Mouse (Mus musculus) mature B cell (primary cell): ENCODE measurements around the gene Hsd17b12.

Experiments
- in situ Hi-C: fragments of 300-500 bp; cut with MboI; formaldehyde crosslinking; loops from 2 replicates; pipeline ENCODE4 v1.14.3; 2019

Gene Hsd17b12

GRCm38 (mm10) chr2:94157592-94158519 lies at the start of gene Hsd17b12:
Gene Hsd17b12 (minus strand): TSS chr2:94157964.
- in situ Hi-C loops, result no loop called here

- in situ Hi-C loops, result no loop called here
Observed at GRCm38 (mm10) chr2:94184906-94185305, 27.1 kb upstream of the Hsd17b12 start.

GRCm38 (mm10) chr2:94184142-94184541 lies 26.4 kb upstream of the Hsd17b12 start:
- in situ Hi-C loops, result no loop called here

GRCm38 (mm10) chr2:94179030-94179407 lies 21.3 kb upstream of the Hsd17b12 start:
- in situ Hi-C loops, result no loop called here

DNA sequence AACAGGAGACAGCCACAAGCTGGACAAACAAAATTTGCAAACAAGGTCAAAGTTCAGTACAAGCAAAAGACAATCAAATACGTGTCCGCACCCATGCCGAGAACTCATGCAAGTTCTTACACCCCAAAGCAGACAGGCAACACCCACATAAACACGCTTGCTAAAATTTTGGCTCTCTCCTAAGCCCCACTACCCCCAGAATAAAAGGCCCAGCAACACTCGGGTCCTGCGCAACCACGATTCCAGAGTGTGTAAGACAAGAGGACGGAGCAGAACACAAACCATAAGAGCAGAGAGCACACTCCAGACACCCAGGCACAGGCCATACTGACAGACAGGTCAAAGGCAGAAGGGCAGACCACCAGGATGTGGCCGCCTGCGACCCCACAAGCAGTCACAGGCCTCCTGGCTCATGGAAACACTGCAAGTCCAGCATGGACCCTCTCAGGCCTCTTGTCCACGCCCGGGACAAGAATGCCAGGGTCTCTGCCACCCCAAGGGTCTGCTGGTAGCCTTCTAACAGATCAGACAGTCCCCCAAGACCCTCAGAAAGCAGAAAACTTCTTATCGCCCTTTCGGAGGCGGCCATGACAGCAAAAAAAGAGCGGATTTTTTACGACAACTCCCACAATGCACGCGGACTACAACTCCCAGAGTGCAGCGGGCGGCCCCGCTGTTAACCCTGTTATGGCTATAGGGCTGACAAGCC lies 20.7 kb upstream of the Hsd17b12 start:
- in situ Hi-C loops, result no loop called here

GRCm38 (mm10) chr2:94177294-94177693 lies 19.5 kb upstream of the Hsd17b12 start:
- in situ Hi-C loops, result no loop called here

GRCm38 (mm10) chr2:94176381-94176780 lies 18.6 kb upstream of the Hsd17b12 start:
- in situ Hi-C loops, result no loop called here

- in situ Hi-C loops, result no loop called here
Observed at GRCm38 (mm10) chr2:94173549-94173948, 15.8 kb upstream of the Hsd17b12 start.

- in situ Hi-C loops, result no loop called here
Observed at GRCm38 (mm10) chr2:94163207-94163606, 5.4 kb upstream of the Hsd17b12 start.

DNA sequence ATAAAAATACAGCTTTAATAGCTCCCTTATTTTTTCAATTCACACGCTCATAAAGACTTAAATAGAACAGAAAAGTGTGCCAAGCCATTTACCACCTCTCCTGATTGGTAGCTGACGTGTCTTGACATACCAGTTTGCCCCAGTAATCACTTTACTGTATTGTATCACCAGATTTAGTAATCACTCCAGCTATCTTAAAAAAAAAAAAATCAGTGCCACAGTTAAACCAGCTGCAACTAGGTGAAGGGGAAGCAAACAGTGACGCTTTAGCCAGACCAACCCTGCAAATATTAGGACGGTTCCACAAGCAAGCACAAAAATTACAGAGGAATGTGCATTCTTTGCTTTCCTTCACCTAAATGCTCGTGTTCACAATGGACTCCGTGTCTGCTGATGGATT lies 4.4 kb upstream of the Hsd17b12 start:
- in situ Hi-C loops, result no loop called here

- in situ Hi-C loops, result no loop called here
Observed at GRCm38 (mm10) chr2:94158520-94158884, 738 bp upstream of the Hsd17b12 start.

GRCm38 (mm10) chr2:94157051-94157450 lies 713 bp downstream of the Hsd17b12 start:
- in situ Hi-C loops, result no loop called here

- in situ Hi-C loops, result no loop called here
Observed at GRCm38 (mm10) chr2:94145146-94145542, 12.6 kb downstream of the Hsd17b12 start.

DNA sequence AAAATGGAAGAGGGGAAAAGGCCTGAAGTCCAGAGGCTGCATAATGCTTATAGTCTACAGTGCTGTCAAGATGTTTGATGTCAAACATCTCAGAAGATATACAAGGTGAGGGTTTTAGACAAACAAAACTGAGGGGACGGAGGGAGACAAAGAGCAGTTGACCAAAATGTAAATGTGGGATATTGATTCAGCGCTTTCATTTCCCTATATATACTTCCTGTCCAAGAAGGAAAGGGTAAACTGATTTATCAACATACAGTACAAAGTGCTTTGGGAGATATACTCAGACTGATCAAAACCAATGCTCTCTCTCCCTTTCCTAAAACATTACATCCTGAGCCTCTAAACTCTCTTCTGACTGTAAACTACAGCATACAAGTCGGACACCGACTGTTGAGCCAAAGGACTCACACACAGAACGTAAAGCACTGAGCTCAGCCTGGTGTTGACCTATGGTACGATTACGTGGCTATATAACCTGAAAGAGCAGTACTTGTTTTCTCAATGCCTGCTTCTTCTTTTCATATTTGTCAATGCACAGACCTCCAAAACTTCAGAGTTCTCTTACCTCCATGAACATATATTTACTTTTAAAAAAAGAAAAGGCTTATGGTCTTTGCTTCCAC lies 13.1 kb downstream of the Hsd17b12 start:
- in situ Hi-C loops, result no loop called here

GRCm38 (mm10) chr2:94141293-94141692 lies 16.5 kb downstream of the Hsd17b12 start:
- in situ Hi-C loops, result no loop called here

DNA sequence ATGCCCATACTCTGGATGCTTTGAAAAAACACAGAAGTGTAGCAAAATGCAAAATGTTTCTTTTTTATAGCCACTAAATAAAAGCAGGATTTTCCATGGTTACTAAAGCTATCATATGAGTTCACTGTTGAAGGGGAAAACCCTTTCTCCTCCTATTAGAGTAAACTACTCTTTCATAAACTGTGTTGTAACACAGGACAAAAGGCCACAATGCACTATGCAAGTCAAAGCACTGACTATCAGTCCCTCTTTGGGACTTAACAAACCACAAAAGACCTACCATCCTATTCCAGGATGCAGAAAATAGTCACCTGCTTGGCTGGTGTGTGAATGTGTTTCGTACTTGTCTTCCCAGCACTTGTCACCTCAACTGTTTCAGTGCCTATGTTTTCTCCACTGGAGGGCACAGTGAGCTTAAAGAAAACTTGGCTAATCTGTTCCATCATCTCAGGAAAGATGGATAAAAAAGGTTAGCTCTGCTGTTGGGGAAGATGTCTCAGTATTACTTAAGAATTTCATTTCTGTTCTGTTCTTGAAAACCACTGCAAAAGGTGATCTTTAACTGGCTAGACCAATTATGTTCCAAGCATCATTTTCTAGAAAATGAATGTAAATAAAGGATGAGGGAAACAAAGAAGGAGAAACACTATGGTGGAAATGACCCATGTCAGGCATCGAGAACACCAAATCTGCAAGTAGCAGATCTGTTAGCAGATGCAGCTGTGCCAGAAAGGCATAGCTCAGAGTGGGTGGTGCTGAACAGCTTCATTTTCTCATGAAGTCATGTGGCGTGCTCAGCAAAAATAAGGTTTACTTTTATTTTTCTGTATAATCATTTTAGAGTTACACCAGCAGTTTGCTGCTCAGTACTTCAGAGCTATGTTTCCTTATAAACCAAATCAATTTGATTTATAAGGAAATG lies 19.0 kb downstream of the Hsd17b12 start:
- in situ Hi-C loops, result no loop called here

GRCm38 (mm10) chr2:94136837-94137236 lies 20.9 kb downstream of the Hsd17b12 start:
- in situ Hi-C loops, result no loop called here

DNA sequence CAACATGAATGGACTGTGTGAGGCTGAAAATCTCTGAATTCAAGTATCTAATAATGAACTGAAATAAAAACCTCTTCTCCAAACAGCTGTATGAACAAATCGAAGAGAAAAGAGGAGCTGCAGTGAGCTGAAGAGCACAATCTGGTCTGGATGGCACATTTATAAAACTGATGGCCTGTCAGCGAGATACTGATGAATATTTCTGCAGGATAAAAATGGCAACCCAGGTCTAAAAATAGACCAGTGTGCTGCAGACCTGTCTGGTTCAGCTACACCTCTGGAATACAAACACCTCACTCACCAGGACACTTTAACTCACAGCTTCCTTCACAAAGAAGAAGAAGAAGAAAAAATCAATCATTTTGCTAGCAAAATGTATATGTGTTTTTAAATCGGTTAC lies 29.3 kb downstream of the Hsd17b12 start:
- in situ Hi-C loops, result no loop called here

- in situ Hi-C loops, result no loop called here
Observed at GRCm38 (mm10) chr2:94122182-94123041, 35.4 kb downstream of the Hsd17b12 start.

- in situ Hi-C loops, result no loop called here
Observed at GRCm38 (mm10) chr2:94103758-94104157, 54.0 kb downstream of the Hsd17b12 start.

DNA sequence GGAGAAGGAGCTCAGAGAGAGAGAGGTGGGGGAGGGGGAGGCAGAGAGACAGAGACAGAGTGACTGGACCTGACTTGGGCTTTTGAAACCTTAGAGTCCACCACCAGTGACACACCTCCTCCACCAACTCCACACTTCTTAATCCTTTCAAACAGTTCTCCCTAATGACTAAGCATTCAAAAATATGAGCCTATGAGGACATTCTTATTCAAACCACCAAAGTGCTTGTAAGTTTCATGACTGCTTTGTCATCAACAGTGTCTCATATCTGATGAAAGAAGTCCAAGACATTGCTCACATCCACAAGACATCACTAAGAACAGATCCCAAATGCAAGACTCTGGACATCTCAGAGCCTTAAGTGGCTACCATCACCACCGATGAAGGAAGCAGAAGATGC lies 67.9 kb downstream of the Hsd17b12 start:
- in situ Hi-C loops, result no loop called here
